In the genomic region with DNA sequence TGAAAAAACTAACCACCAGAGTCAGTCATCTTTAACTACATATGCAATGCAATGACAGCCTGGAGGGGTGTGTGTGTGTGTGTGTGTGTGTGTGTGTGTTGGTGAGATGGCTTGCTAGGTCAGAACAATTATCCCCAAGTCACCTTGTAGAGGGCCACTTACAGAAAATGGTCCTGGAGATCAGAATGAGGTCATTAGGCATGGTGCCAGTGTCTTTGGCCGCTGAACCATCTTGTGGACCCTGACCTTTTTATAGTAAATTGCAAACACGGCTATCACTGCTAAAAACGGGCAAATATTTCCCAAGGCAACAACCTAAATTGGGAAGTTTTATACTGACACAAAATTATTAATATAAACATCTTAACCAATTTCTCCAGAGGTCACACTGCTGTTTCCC, we compare ENCODE assay signal across 29 mouse cellular contexts. TPM values are rescaled to one million over a fixed set of nuclear protein-coding genes. Genes with fewer than 3 reads are reported as not detected.
A peak's percentile ranks its signal among the peaks of the same experiment; 100 is the strongest.
DNase-seq lines count a peak whose midpoint lies in the region; ATAC-seq lines count a peak whose summit lies in the region.
"Had no signal": no experiment of that assay in that cellular context is flagged by ENCODE, and none has a peak within 500 bp of the region (broad histone marks: within the 10 kb centered on the region; RNA-seq: fewer than 3 reads in every experiment).

No protein-coding gene starts in this region.

- no peaks in the 10 kb centered on the region for H3K36me3 ChIP-seq in intestine, embryonic 16.5 days (ENCODE audit: control insufficient read depth, insufficient read depth, low read length)
- H3K36me3 ChIP-seq: embryonic facial prominence, embryonic 12.5 days; hindbrain, embryonic 10.5 days; hindbrain, embryonic 15.5 days; liver, embryonic 12.5 days had no signal

- no peak overlapping the region for H3K27ac ChIP-seq in intestine, embryonic 16.5 days (ENCODE audit: low read length)
- H3K27ac ChIP-seq: embryonic facial prominence, embryonic 12.5 days; gastrocnemius, adult 2 months; hindbrain, embryonic 10.5 days; hindbrain, embryonic 15.5 days; liver, embryonic 12.5 days; stomach, postnatal 0 days had no signal

- H3K4me1 ChIP-seq in intestine, embryonic 16.5 days (ENCODE audit: control insufficient read depth, insufficient read depth, low read length): no peaks in the 10 kb centered on the region
- H3K4me1 ChIP-seq: embryonic facial prominence, embryonic 12.5 days; hindbrain, embryonic 10.5 days; hindbrain, embryonic 15.5 days; liver, embryonic 12.5 days had no signal

- no peak for ATAC-seq in intestine, embryonic 16.5 days
- ATAC-seq: forebrain, embryonic 14.5 days; inflammation-experienced regulatory T-cells, adult 6 months; liver, embryonic 12.5 days; liver, postnatal 0 days; midbrain, embryonic 16.5 days; Patski had no signal

- 78% methylated on average over 3 of the region's 3 CpGs for WGBS in intestine, embryonic 16.5 days

- no peaks in the 10 kb centered on the region for H3K9me3 ChIP-seq in intestine, embryonic 16.5 days (ENCODE audit: control insufficient read depth, low read length)
- H3K9me3 ChIP-seq: embryonic facial prominence, embryonic 12.5 days; hindbrain, embryonic 15.5 days; liver, embryonic 12.5 days had no signal

- H3K4me2 ChIP-seq in intestine, embryonic 16.5 days (ENCODE audit: low read depth, low read length): no peak overlapping the region
- H3K4me2 ChIP-seq: embryonic facial prominence, embryonic 12.5 days; hindbrain, embryonic 15.5 days; liver, embryonic 12.5 days; midbrain, embryonic 11.5 days had no signal

- no peak overlapping the region for H3K4me3 ChIP-seq in intestine, embryonic 16.5 days (ENCODE audit: low read length)
- H3K4me3 ChIP-seq: embryonic facial prominence, embryonic 12.5 days; gastrocnemius, adult 2 months; hindbrain, embryonic 10.5 days; hindbrain, embryonic 15.5 days; liver, embryonic 12.5 days had no signal

- DNase-seq in kidney, adult 11 months: peak; percentile 36
- no peak for DNase-seq in kidney, postnatal 4 days
- DNase-seq in adrenal gland, adult 8-10 months: peak; percentile 59
- peak; percentile 60 to 65 for DNase-seq in adrenal gland, postnatal 36 days
- DNase-seq in kidney, postnatal 36 days: peak; percentile 62 to 67
- no peak for DNase-seq in gastrocnemius, adult 18-20 months (ENCODE audit: low spot score)
- DNase-seq: cerebellum, adult 2 months; cerebellum, postnatal 25 days; gastrocnemius, adult 2 months; gastrocnemius, postnatal 36 days; heart, postnatal 14 days; layer of hippocampus, postnatal 36 days; left cerebral cortex, postnatal 4 days; liver, postnatal 0 days; lung, postnatal 36 days; right cerebral cortex, postnatal 4 days; thymus, adult 18-20 months; thymus, postnatal 25 days had no signal

- H3K9ac ChIP-seq in intestine, embryonic 16.5 days (ENCODE audit: low read depth, low read length): no peak overlapping the region
- H3K9ac ChIP-seq: embryonic facial prominence, embryonic 12.5 days; hindbrain, embryonic 15.5 days; liver, embryonic 12.5 days; liver, postnatal 0 days had no signal

- no peaks in the 10 kb centered on the region for H3K27me3 ChIP-seq in intestine, embryonic 16.5 days (replicated peaks; ENCODE audit: control insufficient read depth, insufficient read depth, low read length)
- H3K27me3 ChIP-seq: embryonic facial prominence, embryonic 12.5 days; hindbrain, embryonic 15.5 days; liver, embryonic 12.5 days; Patski had no signal

RNA-seq across cellular contexts. Expression of gene Csnk2a1, which starts 14.8 kb away (rescaled TPM):
- 100 to 1,000 TPM in 3 of 4 experiments, 10 to 100 TPM in 1; 91.6 to 116 (median 107) TPM for total RNA-seq in adrenal gland, adult 8-10 months (2022)
- 100 to 1,000 TPM in 1 of 2 experiments, 10 to 100 TPM in 1; 97.8 to 105 TPM for total RNA-seq in adrenal gland, postnatal 36 days (2021)
- polyA plus RNA-seq in intestine, embryonic 16.5 days (2015; fragmentation: Nextera tagmentation; extraction: Ambion mirVana): 72.6 and 81.1 TPM in 2 replicates
- total RNA-seq in gastrocnemius, adult 18-20 months (2021): 100 to 1,000 TPM in 1 of 2 experiments, 10 to 100 TPM in 1; 83.9 to 100 TPM

Comparison
In these comparisons a context has a peak if more than half of its experiments do, and no peak if none do; other contexts are left out.
1. DNase-seq: peak in kidney, adult 11 months (single experiment), adrenal gland, adult 8-10 months (single experiment), adrenal gland, postnatal 36 days (2 of 2) and kidney, postnatal 36 days (2 of 2); none in kidney, postnatal 4 days (0 of 2) and gastrocnemius, adult 18-20 months (single experiment).